27 mouse cellular contexts compared by ENCODE assay signal in the genomic region with DNA sequence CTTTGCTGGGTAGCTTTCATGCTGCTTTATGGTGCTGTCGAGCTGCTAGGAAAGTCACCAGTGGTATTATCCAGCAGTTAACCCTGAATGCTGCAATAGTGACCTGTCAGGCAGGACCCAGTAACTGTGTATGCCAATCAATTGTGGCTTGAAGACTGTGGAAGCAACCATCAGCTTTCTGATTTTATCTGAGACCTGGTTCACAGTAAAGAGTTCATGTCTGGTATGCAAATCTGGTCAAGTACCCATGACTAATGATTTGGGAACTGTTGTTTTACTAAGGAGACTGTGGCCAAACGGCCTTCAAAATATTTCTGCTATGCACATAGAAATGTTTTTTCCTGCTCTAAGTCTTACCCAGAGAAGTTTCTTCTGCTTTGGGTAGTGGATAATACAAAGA.
A peak's percentile ranks its signal among the peaks of the same experiment; 100 is the strongest.
DNase-seq lines count a peak whose midpoint lies in the region; ATAC-seq and TF ChIP-seq lines count a peak whose summit lies in the region.
"Had no signal": no experiment of that assay in that cellular context is flagged by ENCODE, and none has a peak within 500 bp of the region (broad histone marks: within the 10 kb centered on the region; RNA-seq: fewer than 3 reads in every experiment).

No protein-coding gene starts in this region.

- H3K36me3 ChIP-seq in kidney, embryonic 16.5 days (ENCODE audit: insufficient read depth, low read length) = no peaks in the 10 kb centered on the region
- H3K36me3 ChIP-seq: forebrain, embryonic 12.5 days; forebrain, embryonic 15.5 days; heart, embryonic 12.5 days; heart, embryonic 15.5 days had no signal

- H3K4me3 ChIP-seq in kidney, embryonic 16.5 days (ENCODE audit: low read length) = no peak overlapping the region
- H3K4me3 ChIP-seq in embryonic fibroblast, embryonic 13.5 days (ENCODE audit: insufficient read depth, low read length) = no peak overlapping the region
- H3K4me3 ChIP-seq: forebrain, embryonic 12.5 days; forebrain, embryonic 15.5 days; heart, embryonic 12.5 days; heart, embryonic 15.5 days had no signal

- H3K9me3 ChIP-seq in kidney, embryonic 16.5 days (ENCODE audit: low read length) = no peaks in the 10 kb centered on the region
- H3K9me3 ChIP-seq: forebrain, embryonic 12.5 days; forebrain, embryonic 15.5 days; heart, embryonic 12.5 days; heart, embryonic 15.5 days had no signal

- H3K9ac ChIP-seq in kidney, embryonic 16.5 days (replicated peaks; ENCODE audit: low read length) = no peak overlapping the region
- H3K9ac ChIP-seq: forebrain, embryonic 12.5 days; forebrain, embryonic 15.5 days; heart, embryonic 12.5 days; heart, embryonic 15.5 days; hindbrain, embryonic 14.5 days had no signal

- peak; percentile 4 for DNase-seq in kidney, adult 9 months
- DNase-seq in kidney, postnatal 25 days = no peak
- DNase-seq in kidney, postnatal 14 days = peak; percentile 2
- peak; percentile 80 for DNase-seq in Muller cell, postnatal 12 days (ENCODE audit: inconsistent ontology term)
- no peak for DNase-seq in heart, postnatal 4 days
- no peak for DNase-seq in left cerebral cortex, adult 9 months (ENCODE audit: low spot score in 2 of 2)
- DNase-seq: adrenal gland, adult 2 months; adrenal gland, postnatal 14 days; cerebellum, adult 11 months; cerebellum, adult 2 months; cerebellum, adult 9-11 months; cerebellum, postnatal 36 days; embryo, embryonic 11 days; gastrocnemius, postnatal 25 days; heart, adult 18-20 months; heart, postnatal 10 days; heart, postnatal 36 days had no signal

- H3K4me2 ChIP-seq in kidney, embryonic 16.5 days (replicated peaks; ENCODE audit: low read depth, low read length) = no peak overlapping the region
- H3K4me2 ChIP-seq: forebrain, embryonic 12.5 days; forebrain, embryonic 15.5 days; heart, embryonic 12.5 days; heart, embryonic 15.5 days; hindbrain, embryonic 14.5 days had no signal

- no peak for TF ChIP-seq CTCF in embryonic fibroblast, embryonic 13.5 days (IDR thresholded peaks at IDR 0.05; ENCODE audit: borderline replicate concordance, insufficient read depth, low read length)

- TF ChIP-seq POLR2A in embryonic fibroblast, embryonic 13.5 days (IDR thresholded peaks at IDR 0.05; ENCODE audit: low read depth, low read length) = no peak

- no peaks in the 10 kb centered on the region for H3K4me1 ChIP-seq in kidney, embryonic 16.5 days (ENCODE audit: insufficient read depth, low read length)
- peaks cover 7% of the 10 kb centered on the region for H3K4me1 ChIP-seq in embryonic fibroblast, embryonic 13.5 days (ENCODE audit: control insufficient read depth, insufficient read depth, low read length)
- H3K4me1 ChIP-seq: forebrain, embryonic 12.5 days; forebrain, embryonic 15.5 days; heart, embryonic 12.5 days; heart, embryonic 15.5 days had no signal

- WGBS in kidney, embryonic 16.5 days = 43% methylated on average over 2 of the region's 2 CpGs

- H3K27ac ChIP-seq in kidney, embryonic 16.5 days (ENCODE audit: low read length) = no peak overlapping the region
- H3K27ac ChIP-seq in embryonic fibroblast, embryonic 13.5 days (ENCODE audit: insufficient read depth, low read length) = peak overlapping the region; percentile 89
- H3K27ac ChIP-seq: forebrain, embryonic 12.5 days; forebrain, embryonic 15.5 days; heart, embryonic 15.5 days; hindbrain, embryonic 14.5 days; hindbrain, postnatal 0 days had no signal

- no peaks in the 10 kb centered on the region for H3K27me3 ChIP-seq in kidney, embryonic 16.5 days (ENCODE audit: insufficient read depth, low read length)
- H3K27me3 ChIP-seq: forebrain, embryonic 12.5 days; forebrain, embryonic 15.5 days; heart, embryonic 12.5 days; heart, embryonic 15.5 days had no signal

- ATAC-seq in kidney, embryonic 16.5 days (ENCODE audit: low FRiP score, low TSS enrichment) = no peak
- ATAC-seq: CD4-positive, CD25-positive, alpha-beta regulatory T cell, adult 4 months; forebrain, embryonic 15.5 days; hindbrain, postnatal 0 days; inflammation-experienced regulatory T-cells, adult 6 months had no signal

Comparison
In these comparisons a context has a peak if more than half of its experiments do, and no peak if none do; other contexts are left out.
1. DNase-seq: peak in kidney, adult 9 months (single experiment), kidney, postnatal 14 days (single experiment) and Muller cell, postnatal 12 days (single experiment); none in kidney, postnatal 25 days (0 of 2), heart, postnatal 4 days (single experiment) and left cerebral cortex, adult 9 months (0 of 2).